Mouse (Mus musculus): ENCODE data around the gene Slc9a1. TPM values are rescaled to one million over a fixed set of nuclear protein-coding genes. Genes with fewer than 3 reads are reported as not detected.

Gene Slc9a1
- polyA plus RNA-seq, 1 experiment from 2014 or later, result 25.2 TPM

- H3K27me3 ChIP-seq, result no peaks in the 10 kb centered on the region
- ATAC-seq, result no peak
- in situ Hi-C loops (cut with MboI; ENCODE audit: low pct_unique_long_range_greater_than_20kb), result no loop called here
- POLR2A ChIA-PET, result no interaction called here
- DNase-seq (ENCODE audit: low read depth, low spot score), result no peak
- no peak for TF ChIP-seq CTCF (IDR thresholded peaks at IDR 0.05)
- CTCF ChIA-PET, result interaction anchor here (0.9 to 1.5 kb wide), 2 partner anchors 9 to 43 kb away, joined by 3 read pairs; no protein-coding TSS in a partner anchor
Observed at GRCm38 (mm10) chr4:133388781-133389552, 19.5 kb downstream of the Slc9a1 start.

- no peak for DNase-seq (ENCODE audit: low read depth, low spot score)
- no peak for TF ChIP-seq CTCF (IDR thresholded peaks at IDR 0.05)
- no peaks in the 10 kb centered on the region for H3K27me3 ChIP-seq
- POLR2A ChIA-PET, result no interaction called here
- CTCF ChIA-PET, result interaction anchor here (0.8 to 1.5 kb wide), 3 partner anchors 10 to 44 kb away, joined by 3 read pairs; no protein-coding TSS in a partner anchor
- no peak for ATAC-seq
- in situ Hi-C loops (cut with MboI; ENCODE audit: low pct_unique_long_range_greater_than_20kb), result no loop called here
Observed at GRCm38 (mm10) chr4:133390042-133390441, 20.5 kb downstream of the Slc9a1 start.

GRCm38 (mm10) chr4:133390585-133390984 is 21.1 kb downstream of the Slc9a1 start:
- TF ChIP-seq CTCF (IDR thresholded peaks at IDR 0.05), result no peak
- H3K27me3 ChIP-seq, result no peaks in the 10 kb centered on the region
- DNase-seq (ENCODE audit: low read depth, low spot score) (no peak), ATAC-seq (no peak)
- in situ Hi-C loops (cut with MboI; ENCODE audit: low pct_unique_long_range_greater_than_20kb), result no loop called here
- CTCF ChIA-PET, result interaction anchor here (0.8 to 1.6 kb wide), 4 partner anchors 11 to 45 kb away, joined by 3 to 5 read pairs (median 3); no protein-coding TSS in a partner anchor
- POLR2A ChIA-PET, result no interaction called here

- DNase-seq (ENCODE audit: low read depth, low spot score) (no peak), ATAC-seq (no peak)
- in situ Hi-C loops (cut with MboI; ENCODE audit: low pct_unique_long_range_greater_than_20kb), result no loop called here
- POLR2A ChIA-PET, result no interaction called here
- no peaks in the 10 kb centered on the region for H3K27me3 ChIP-seq
- CTCF ChIA-PET, result interaction anchor here (0.7 to 1.6 kb wide), 3 partner anchors 14 to 60 kb away, joined by 3 to 5 read pairs (median 3); no protein-coding TSS in a partner anchor
- no peak for TF ChIP-seq CTCF (IDR thresholded peaks at IDR 0.05)
Observed at GRCm38 (mm10) chr4:133391185-133392040, 21.9 kb downstream of the Slc9a1 start.

- ChIA-PET POLR2A (no interaction called here), CTCF (no interaction called here)
- DNase-seq (ENCODE audit: low read depth, low spot score), result no peak
- no peak for ATAC-seq
- in situ Hi-C loops (cut with MboI; ENCODE audit: low pct_unique_long_range_greater_than_20kb), result no loop called here
- no peaks in the 10 kb centered on the region for H3K27me3 ChIP-seq
- TF ChIP-seq CTCF (IDR thresholded peaks at IDR 0.05), result no peak
Observed at GRCm38 (mm10) chr4:133394981-133395573, 25.6 kb downstream of the Slc9a1 start.

GRCm38 (mm10) chr4:133396079-133396478 is 26.6 kb downstream of the Slc9a1 start:
- in situ Hi-C loops (cut with MboI; ENCODE audit: low pct_unique_long_range_greater_than_20kb), result no loop called here
- H3K27me3 ChIP-seq, result no peaks in the 10 kb centered on the region
- no peak for ATAC-seq
- ChIA-PET CTCF (no interaction called here), POLR2A (no interaction called here)
- no peak for TF ChIP-seq CTCF (IDR thresholded peaks at IDR 0.05)
- no peak for DNase-seq (ENCODE audit: low read depth, low spot score)

GRCm38 (mm10) chr4:133397299-133397698 is 27.8 kb downstream of the Slc9a1 start:
- no peaks in the 10 kb centered on the region for H3K27me3 ChIP-seq
- POLR2A ChIA-PET, result no interaction called here
- no peak for DNase-seq (ENCODE audit: low read depth, low spot score)
- in situ Hi-C loops (cut with MboI; ENCODE audit: low pct_unique_long_range_greater_than_20kb), result no loop called here
- CTCF ChIA-PET, result interaction anchor here (0.8 to 1.2 kb wide), 2 partner anchors 8 to 27 kb away, joined by 3 to 4 read pairs; no protein-coding TSS in a partner anchor
- ATAC-seq, result no peak
- no peak for TF ChIP-seq CTCF (IDR thresholded peaks at IDR 0.05)

GRCm38 (mm10) chr4:133397961-133398360 is 28.5 kb downstream of the Slc9a1 start:
- H3K27me3 ChIP-seq, result no peaks in the 10 kb centered on the region
- POLR2A ChIA-PET, result no interaction called here
- CTCF ChIA-PET, result interaction anchor here (0.8 to 1.2 kb wide), 2 partner anchors 9 to 28 kb away, joined by 3 to 4 read pairs; no protein-coding TSS in a partner anchor
- ATAC-seq, result no peak
- DNase-seq (ENCODE audit: low read depth, low spot score), result no peak
- no peak for TF ChIP-seq CTCF (IDR thresholded peaks at IDR 0.05)
- in situ Hi-C loops (cut with MboI; ENCODE audit: low pct_unique_long_range_greater_than_20kb), result no loop called here

GRCm38 (mm10) chr4:133398619-133399018 is 29.1 kb downstream of the Slc9a1 start:
- DNase-seq (ENCODE audit: low read depth, low spot score) (no peak), ATAC-seq (no peak)
- TF ChIP-seq CTCF (IDR thresholded peaks at IDR 0.05), result no peak
- CTCF ChIA-PET, result interaction anchor here (1.2 kb wide), 1 partner anchor 29 kb away, joined by 4 read pairs; no protein-coding TSS in a partner anchor
- no peaks in the 10 kb centered on the region for H3K27me3 ChIP-seq
- in situ Hi-C loops (cut with MboI; ENCODE audit: low pct_unique_long_range_greater_than_20kb), result no loop called here
- POLR2A ChIA-PET, result no interaction called here

GRCm38 (mm10) chr4:133399509-133399908 is 30.0 kb downstream of the Slc9a1 start:
- ChIA-PET CTCF (no interaction called here), POLR2A (no interaction called here)
- in situ Hi-C loops (cut with MboI; ENCODE audit: low pct_unique_long_range_greater_than_20kb), result no loop called here
- DNase-seq (ENCODE audit: low read depth, low spot score) (no peak), ATAC-seq (peak; percentile 35)
- H3K27me3 ChIP-seq, result no peaks in the 10 kb centered on the region
- TF ChIP-seq CTCF (IDR thresholded peaks at IDR 0.05), result no peak
